Mouse (Mus musculus): Measurements from ENCODE around the gene Wnt5b. TPM values are rescaled to one million over a fixed set of nuclear protein-coding genes. Genes with fewer than 3 reads are reported as not detected.
A peak's percentile ranks its signal among the peaks of the same experiment; 100 is the strongest.

Wnt5b gene
- polyA plus RNA-seq, 1 experiment = not detected

GRCm38 (mm10) chr6:119508221-119508620 is 35.9 kb downstream of the Wnt5b start:
- H3K4me1 ChIP-seq = peaks cover 15% of the 10 kb centered on the region
- H3K9me3 ChIP-seq = peaks cover 19% of the 10 kb centered on the region
- no peaks in the 10 kb centered on the region for H3K36me3 ChIP-seq (replicated peaks; ENCODE audit: low read length)
- H3K27me3 ChIP-seq (replicated peaks) = peaks cover 21% of the 10 kb centered on the region
- TF ChIP-seq FLI1 (IDR thresholded peaks at IDR 0.05; ENCODE audit: low read length) = no peak
- no peak for TF ChIP-seq GATA1 (IDR thresholded peaks at IDR 0.05; ENCODE audit: borderline replicate concordance, low read length)
- no peak overlapping the region for H3K4me3 ChIP-seq (replicated peaks)

DNA sequence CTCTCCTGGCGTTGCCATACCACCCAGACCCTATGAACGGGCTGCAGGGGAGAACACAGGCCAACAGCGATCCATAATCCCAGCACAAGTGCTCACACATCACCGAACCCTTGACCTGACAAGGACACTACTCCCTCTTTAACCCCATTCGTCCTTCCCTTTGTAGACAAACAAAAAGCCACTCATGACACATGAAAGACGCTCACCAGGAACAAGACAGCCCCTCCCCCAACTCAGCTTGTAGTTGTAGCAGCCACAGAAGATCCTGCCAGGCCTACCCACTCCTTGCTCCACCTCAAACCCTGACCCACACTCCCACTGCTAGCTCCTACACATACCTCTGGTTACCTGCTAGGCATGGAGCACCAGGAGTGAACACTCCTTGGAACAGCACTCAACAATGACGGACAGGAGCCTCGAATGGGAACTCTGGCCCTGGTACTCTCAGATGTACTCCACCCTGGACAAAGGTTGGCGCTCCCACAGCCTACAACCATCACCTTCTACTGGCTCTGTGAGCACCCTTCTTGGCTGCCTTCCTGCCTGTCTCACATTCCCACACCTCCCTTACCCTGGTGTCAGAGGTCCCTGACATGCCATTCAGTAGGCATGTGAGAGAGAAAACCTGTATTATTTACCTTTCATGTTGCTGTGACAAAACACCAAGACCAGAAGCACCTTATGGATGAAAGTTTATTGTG is 38.5 kb downstream of the Wnt5b start:
- TF ChIP-seq GATA1 (IDR thresholded peaks at IDR 0.05; ENCODE audit: borderline replicate concordance, low read length) = no peak
- TF ChIP-seq FLI1 (IDR thresholded peaks at IDR 0.05; ENCODE audit: low read length) = no peak
- Histone ChIP-seq H3K27me3 (replicated peaks) (peaks cover 23% of the 10 kb centered on the region), H3K4me3 (replicated peaks) (no peak overlapping the region), H3K4me1 (no peaks in the 10 kb centered on the region), H3K36me3 (replicated peaks; ENCODE audit: low read length) (no peaks in the 10 kb centered on the region), H3K9me3 (peaks cover 19% of the 10 kb centered on the region)

GRCm38 (mm10) chr6:119504756-119505155 is 39.4 kb downstream of the Wnt5b start:
- Histone ChIP-seq H3K9me3 (peaks cover 19% of the 10 kb centered on the region), H3K4me3 (replicated peaks) (no peak overlapping the region), H3K4me1 (peaks cover 5% of the 10 kb centered on the region), H3K27me3 (replicated peaks) (peaks cover 21% of the 10 kb centered on the region), H3K36me3 (replicated peaks; ENCODE audit: low read length) (no peaks in the 10 kb centered on the region)
- TF ChIP-seq FLI1 (IDR thresholded peaks at IDR 0.05; ENCODE audit: low read length) (no peak), GATA1 (IDR thresholded peaks at IDR 0.05; ENCODE audit: borderline replicate concordance, low read length) (no peak)

GRCm38 (mm10) chr6:119502031-119502430 is 42.1 kb downstream of the Wnt5b start:
- Histone ChIP-seq H3K4me3 (replicated peaks) (no peak overlapping the region), H3K4me1 (peaks cover 17% of the 10 kb centered on the region), H3K36me3 (replicated peaks; ENCODE audit: low read length) (no peaks in the 10 kb centered on the region), H3K27me3 (replicated peaks) (peaks cover 18% of the 10 kb centered on the region), H3K9me3 (peaks cover 15% of the 10 kb centered on the region)
- TF ChIP-seq FLI1 (IDR thresholded peaks at IDR 0.05; ENCODE audit: low read length) = no peak
- no peak for TF ChIP-seq GATA1 (IDR thresholded peaks at IDR 0.05; ENCODE audit: borderline replicate concordance, low read length)

- peak overlapping the region; percentile 40 for H3K4me3 ChIP-seq (replicated peaks)
- H3K36me3 ChIP-seq (replicated peaks; ENCODE audit: low read length) = no peaks in the 10 kb centered on the region
- H3K4me1 ChIP-seq = peaks cover 17% of the 10 kb centered on the region
- H3K9me3 ChIP-seq = peaks cover 6% of the 10 kb centered on the region; the same call in 1 of the 2 replicates
- TF ChIP-seq FLI1 (IDR thresholded peaks at IDR 0.05; ENCODE audit: low read length) (no peak), GATA1 (IDR thresholded peaks at IDR 0.05; ENCODE audit: borderline replicate concordance, low read length) (no peak)
- peaks cover 22% of the 10 kb centered on the region for H3K27me3 ChIP-seq (replicated peaks)
Observed at GRCm38 (mm10) chr6:119500086-119500485, 44.1 kb downstream of the Wnt5b start.

- H3K4me3 ChIP-seq (replicated peaks) = peak overlapping the region; percentile 75
- TF ChIP-seq GATA1 (IDR thresholded peaks at IDR 0.05; ENCODE audit: borderline replicate concordance, low read length) = no peak
Observed at GRCm38 (mm10) chr6:119499271-119499670, 44.9 kb downstream of the Wnt5b start.

DNA sequence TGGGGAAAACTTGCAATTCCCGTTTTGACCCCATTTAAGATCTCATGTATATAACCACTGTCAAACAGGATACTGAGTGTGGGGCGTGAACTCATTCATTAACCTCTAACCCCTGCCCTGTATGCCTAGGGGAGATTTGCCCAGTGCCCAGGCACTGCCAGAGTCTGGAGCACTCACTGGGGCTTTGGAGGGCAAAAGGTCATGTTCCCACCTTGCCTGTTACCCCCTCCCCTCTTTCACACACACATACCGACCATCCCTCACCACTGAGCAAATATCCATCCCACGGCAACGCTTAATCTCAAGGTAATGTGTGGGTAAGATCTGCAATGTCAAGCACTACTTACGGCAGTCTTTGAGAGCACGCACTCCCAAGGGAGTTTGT is 51.5 kb downstream of the Wnt5b start:
- no peak overlapping the region for H3K4me3 ChIP-seq (replicated peaks)
- no peaks in the 10 kb centered on the region for H3K36me3 ChIP-seq (replicated peaks; ENCODE audit: low read length)
- no peaks in the 10 kb centered on the region for H3K9me3 ChIP-seq
- TF ChIP-seq FLI1 (IDR thresholded peaks at IDR 0.05; ENCODE audit: low read length) = no peak
- TF ChIP-seq GATA1 (IDR thresholded peaks at IDR 0.05; ENCODE audit: borderline replicate concordance, low read length) = no peak
- peaks cover 34% of the 10 kb centered on the region for H3K27me3 ChIP-seq (replicated peaks)
- H3K4me1 ChIP-seq = peaks cover 12% of the 10 kb centered on the region

More at GRCm38 (mm10) chr6:119499271-119499670, 44.9 kb downstream of the Wnt5b start:
- H3K27me3 ChIP-seq (replicated peaks) = peaks cover 19% of the 10 kb centered on the region
- H3K36me3 ChIP-seq (replicated peaks; ENCODE audit: low read length) = no peaks in the 10 kb centered on the region
- peaks cover 17% of the 10 kb centered on the region for H3K4me1 ChIP-seq
- H3K9me3 ChIP-seq = peaks cover 4% of the 10 kb centered on the region; the same call in 1 of the 2 replicates

DNA sequence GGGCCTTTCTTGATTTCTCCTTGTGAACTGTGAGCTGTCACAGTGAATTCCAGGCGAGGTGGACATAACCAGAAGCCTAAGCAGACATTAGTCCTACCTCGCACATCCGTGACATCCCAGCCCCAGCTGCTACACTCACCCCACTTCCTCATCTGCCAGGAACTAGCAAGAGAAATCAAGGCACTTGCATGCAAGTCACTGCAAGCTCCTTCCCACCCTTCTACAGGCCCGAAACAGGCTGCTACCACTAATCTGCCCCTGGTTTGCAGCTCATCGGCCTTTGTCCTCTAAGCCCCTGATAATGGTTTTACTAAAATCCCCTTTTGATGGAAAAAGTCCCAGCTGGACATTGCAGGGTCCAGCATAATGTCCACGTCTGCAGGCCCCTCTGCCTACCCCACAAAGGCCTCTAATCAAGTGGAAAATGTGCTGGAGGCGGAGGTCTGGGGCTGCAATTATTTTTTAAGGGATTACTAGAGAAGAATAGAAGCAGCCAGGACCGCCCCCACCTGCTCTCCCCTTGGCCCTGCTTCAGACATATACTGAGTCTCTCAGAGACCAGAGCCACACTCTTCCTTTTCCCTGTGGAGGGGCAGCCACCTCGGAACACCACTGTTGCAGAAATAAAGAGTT is 52.0 kb downstream of the Wnt5b start:
- no peak for TF ChIP-seq FLI1 (IDR thresholded peaks at IDR 0.05; ENCODE audit: low read length)
- no peak for TF ChIP-seq GATA1 (IDR thresholded peaks at IDR 0.05; ENCODE audit: borderline replicate concordance, low read length)
- Histone ChIP-seq H3K9me3 (no peaks in the 10 kb centered on the region), H3K36me3 (replicated peaks; ENCODE audit: low read length) (no peaks in the 10 kb centered on the region), H3K4me3 (replicated peaks) (no peak overlapping the region), H3K27me3 (replicated peaks) (peaks cover 33% of the 10 kb centered on the region), H3K4me1 (peaks cover 12% of the 10 kb centered on the region)

- H3K27me3 ChIP-seq (replicated peaks) = peaks cover 23% of the 10 kb centered on the region
Observed at GRCm38 (mm10) chr6:119491006-119491405, 53.1 kb downstream of the Wnt5b start.

GRCm38 (mm10) chr6:119490549-119490948 is 53.6 kb downstream of the Wnt5b start:
- H3K27me3 ChIP-seq (replicated peaks) = peaks cover 20% of the 10 kb centered on the region
- H3K4me1 ChIP-seq = peaks cover 25% of the 10 kb centered on the region
- peaks cover 2% of the 10 kb centered on the region for H3K36me3 ChIP-seq (replicated peaks; ENCODE audit: low read length)
- H3K9me3 ChIP-seq = no peaks in the 10 kb centered on the region
- H3K4me3 ChIP-seq (replicated peaks) = no peak overlapping the region
- TF ChIP-seq GATA1 (IDR thresholded peaks at IDR 0.05; ENCODE audit: borderline replicate concordance, low read length) (no peak), FLI1 (IDR thresholded peaks at IDR 0.05; ENCODE audit: low read length) (no peak)

More at GRCm38 (mm10) chr6:119491006-119491405, 53.1 kb downstream of the Wnt5b start:
- peaks cover 2% of the 10 kb centered on the region for H3K36me3 ChIP-seq (replicated peaks; ENCODE audit: low read length)
- H3K9me3 ChIP-seq = no peaks in the 10 kb centered on the region
- no peak overlapping the region for H3K4me3 ChIP-seq (replicated peaks)
- H3K4me1 ChIP-seq = peaks cover 21% of the 10 kb centered on the region
- no peak for TF ChIP-seq FLI1 (IDR thresholded peaks at IDR 0.05; ENCODE audit: low read length)
- no peak for TF ChIP-seq GATA1 (IDR thresholded peaks at IDR 0.05; ENCODE audit: borderline replicate concordance, low read length)
